Mouse (Mus musculus) cerebellum, adult 2 months (tissue): Measurements from ENCODE around the gene Frmd4a.

Source experiments
- CTCF ChIP-seq: fragments of 200-500 bp; IDR thresholded peaks from 2 replicates; pipeline ENCODE4 v1.5.1; 2011; ENCODE audit warnings: low read depth, mild to moderate bottlenecking, control low read depth, low read length, moderate library complexity, borderline replicate concordance; ENCODE audit not compliant: insufficient read depth
- POLR2A ChIP-seq: fragments of 200-500 bp; IDR thresholded peaks from 2 replicates; pipeline ENCODE4 v1.6.1; 2011; ENCODE audit warnings: low read length, control low read depth, borderline replicate concordance; ENCODE audit not compliant: insufficient read depth

DNA sequence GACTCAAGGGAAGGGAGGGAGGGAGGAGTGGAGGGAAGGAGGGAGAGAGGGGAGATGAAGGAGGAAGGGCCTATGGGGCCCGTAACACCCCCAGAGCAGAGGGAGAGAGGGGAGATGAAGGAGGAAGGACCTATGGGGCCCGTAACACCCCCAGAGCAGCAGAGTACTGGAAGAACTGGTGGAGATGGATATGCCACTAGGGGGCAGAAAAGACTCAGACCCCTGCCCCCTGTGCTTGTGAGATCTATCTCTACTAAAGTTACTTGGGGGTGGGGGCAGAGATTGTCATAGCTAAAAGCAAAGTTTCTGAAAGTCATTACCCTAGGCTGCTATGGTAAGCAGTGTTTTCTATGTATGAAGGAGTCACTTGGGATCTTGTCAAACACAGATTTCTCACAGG, 299.1 kb downstream of the Frmd4a start:
- TF ChIP-seq CTCF, result no peak
- no peak for TF ChIP-seq POLR2A
